Mouse (Mus musculus): ENCODE measurements at regions not wholly inside any gene's neighbourhood (a gene's known extent, or its start where the extent isn't known, plus 50 kb on each side); places are given as distances from the start of the nearest gene placed in this dataset.

DNA sequence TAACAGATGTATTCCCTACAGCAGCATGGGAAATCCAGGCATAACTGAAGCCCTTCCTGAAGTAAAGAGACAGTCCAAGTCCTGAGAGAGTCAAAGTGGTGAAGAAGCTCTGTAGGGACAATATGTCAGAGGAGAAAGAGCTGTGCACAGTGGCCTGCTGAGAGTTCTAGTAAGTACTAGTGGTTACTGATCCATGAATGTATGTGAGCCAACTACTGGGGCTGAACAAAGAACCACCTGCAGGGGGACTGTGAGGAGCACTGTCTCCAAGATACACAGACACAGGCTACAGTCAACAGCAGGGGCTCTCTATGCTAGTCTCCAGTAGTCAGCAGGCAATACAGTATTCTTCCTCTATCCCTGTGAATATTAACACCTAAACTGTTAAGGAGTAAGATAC, 785.9 kb upstream of the Tenm2 start:
- TF ChIP-seq CTCF (IDR thresholded peaks at IDR 0.05; ENCODE audit: extremely low read depth, insufficient read depth, low read length) (no peak), POLR2A (IDR thresholded peaks at IDR 0.05; ENCODE audit: extremely low read depth, insufficient read depth, low read length) (no peak)

All from cortical plate, adult 2 months (tissue).